Mouse (Mus musculus): ENCODE measurements at regions not wholly inside any gene's neighbourhood (a gene's known extent, or its start where the extent isn't known, plus 50 kb on each side); places are given as distances from the start of the nearest gene placed in this dataset.
A peak's percentile ranks its signal among the peaks of the same experiment; 100 is the strongest.

GRCm38 (mm10) chr6:51641965-51642364 is 118.3 kb downstream of the Snx10 start:
- DNase-seq (ENCODE audit: low read depth, low spot score), result no peak

- DNase-seq (ENCODE audit: low read depth, low spot score), result no peak
Observed at GRCm38 (mm10) chr6:51648813-51649212, 125.1 kb downstream of the Snx10 start.

GRCm38 (mm10) chr6:51653753-51654152 is 130.1 kb downstream of the Snx10 start:
- DNase-seq (ENCODE audit: low read depth, low spot score), result no peak

GRCm38 (mm10) chr6:51654991-51655390 is 131.3 kb downstream of the Snx10 start:
- no peak for DNase-seq (ENCODE audit: low read depth, low spot score)

GRCm38 (mm10) chr6:51656078-51656477 is 132.4 kb downstream of the Snx10 start:
- no peak for DNase-seq (ENCODE audit: low read depth, low spot score)

GRCm38 (mm10) chr6:51656883-51657640 is 133.4 kb downstream of the Snx10 start:
- no peak for DNase-seq (ENCODE audit: low read depth, low spot score)

- no peak for DNase-seq (ENCODE audit: low read depth, low spot score)
Observed at GRCm38 (mm10) chr6:51658360-51658759, 134.7 kb downstream of the Snx10 start.

GRCm38 (mm10) chr6:51663178-51663577 is 139.5 kb downstream of the Snx10 start:
- DNase-seq (ENCODE audit: low read depth, low spot score), result no peak

- DNase-seq (ENCODE audit: low read depth, low spot score), result no peak
Observed at GRCm38 (mm10) chr6:51664049-51664448, 140.3 kb downstream of the Snx10 start.

- DNase-seq (ENCODE audit: low read depth, low spot score), result no peak
Observed at GRCm38 (mm10) chr6:51667022-51667421, 143.3 kb downstream of the Snx10 start.

- no peak for DNase-seq (ENCODE audit: low read depth, low spot score)
Observed at GRCm38 (mm10) chr6:51675342-51675945, 151.7 kb downstream of the Snx10 start.

GRCm38 (mm10) chr6:51677162-51677996 is 153.7 kb downstream of the Snx10 start:
- DNase-seq (ENCODE audit: low read depth, low spot score), result no peak

- DNase-seq (ENCODE audit: low read depth, low spot score), result no peak
Observed at GRCm38 (mm10) chr6:51678743-51679142, 155.0 kb downstream of the Snx10 start.

GRCm38 (mm10) chr6:51680239-51680857 is 156.6 kb downstream of the Snx10 start:
- peak; percentile 6 for DNase-seq (ENCODE audit: low read depth, low spot score)

- DNase-seq (ENCODE audit: low read depth, low spot score), result no peak
Observed at GRCm38 (mm10) chr6:51683131-51683530, 159.4 kb downstream of the Snx10 start.

- no peak for DNase-seq (ENCODE audit: low read depth, low spot score)
Observed at GRCm38 (mm10) chr6:51685651-51686287, 162.1 kb downstream of the Snx10 start.

GRCm38 (mm10) chr6:51690795-51691563 is 167.3 kb downstream of the Snx10 start:
- DNase-seq (ENCODE audit: low read depth, low spot score), result no peak

GRCm38 (mm10) chr6:51693984-51694383 is 170.3 kb downstream of the Snx10 start:
- peak; percentile 14 for DNase-seq (ENCODE audit: low read depth, low spot score)

GRCm38 (mm10) chr6:51696396-51696795 is 172.7 kb downstream of the Snx10 start:
- no peak for DNase-seq (ENCODE audit: low read depth, low spot score)

GRCm38 (mm10) chr6:51697754-51698153 is 174.1 kb downstream of the Snx10 start:
- no peak for DNase-seq (ENCODE audit: low read depth, low spot score)

- DNase-seq (ENCODE audit: low read depth, low spot score), result no peak
Observed at GRCm38 (mm10) chr6:51698244-51698643, 174.5 kb downstream of the Snx10 start.
